Mouse (Mus musculus): ENCODE data around the gene Slc22a5.

DNA sequence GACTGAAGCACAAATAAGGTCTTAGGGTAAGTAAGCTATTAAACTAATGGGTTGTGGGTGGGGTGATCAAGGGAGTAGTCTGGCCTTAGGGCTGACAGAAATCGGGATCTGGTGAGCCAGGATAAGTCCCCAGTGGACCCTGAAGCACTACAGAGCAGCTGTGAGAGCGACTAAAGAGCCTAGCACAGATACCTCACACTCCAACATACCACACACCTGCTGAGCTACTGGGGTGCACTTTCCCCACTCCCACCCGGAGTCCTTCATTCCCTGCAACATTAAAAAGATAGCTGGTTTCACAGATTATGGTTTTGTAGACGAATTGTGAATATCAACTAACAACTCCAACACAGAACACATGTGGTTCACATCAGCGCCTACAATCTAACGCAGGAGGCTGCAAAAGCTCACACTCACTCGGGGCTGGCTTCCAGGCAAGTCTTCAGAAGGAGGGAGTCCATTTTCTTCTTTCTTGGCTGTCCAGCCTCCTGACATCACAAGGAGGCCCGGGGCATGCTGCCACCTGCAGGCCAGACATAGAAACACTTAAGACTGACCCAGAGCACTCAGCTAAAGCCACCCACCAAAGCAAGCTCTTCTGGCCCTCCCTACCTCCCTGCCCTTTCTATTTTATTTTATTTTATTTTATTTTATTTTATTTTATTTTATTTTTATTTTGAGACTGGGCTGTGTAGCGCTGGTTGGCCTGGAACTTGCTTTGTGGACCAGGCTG lies 41.7 kb downstream of the Slc22a5 start:
- no peak for TF ChIP-seq POLR2A (IDR thresholded peaks at IDR 0.05; ENCODE audit: borderline replicate concordance, extremely low read depth, insufficient read depth, insufficient read length, poor library complexity, severe bottlenecking)
- peak; percentile 89 for TF ChIP-seq CTCF (IDR thresholded peaks at IDR 0.05; ENCODE audit: borderline replicate concordance, extremely low read depth, insufficient read depth, insufficient read length)
